Mouse (Mus musculus): ENCODE measurements around the gene Myo18b. TPM values are rescaled to one million over a fixed set of nuclear protein-coding genes. Genes with fewer than 3 reads are reported as not detected.

The Myo18b gene
- 1.6 and 2.5 TPM in 2 replicates for polyA plus RNA-seq (2012; rRNA removed)

DNA sequence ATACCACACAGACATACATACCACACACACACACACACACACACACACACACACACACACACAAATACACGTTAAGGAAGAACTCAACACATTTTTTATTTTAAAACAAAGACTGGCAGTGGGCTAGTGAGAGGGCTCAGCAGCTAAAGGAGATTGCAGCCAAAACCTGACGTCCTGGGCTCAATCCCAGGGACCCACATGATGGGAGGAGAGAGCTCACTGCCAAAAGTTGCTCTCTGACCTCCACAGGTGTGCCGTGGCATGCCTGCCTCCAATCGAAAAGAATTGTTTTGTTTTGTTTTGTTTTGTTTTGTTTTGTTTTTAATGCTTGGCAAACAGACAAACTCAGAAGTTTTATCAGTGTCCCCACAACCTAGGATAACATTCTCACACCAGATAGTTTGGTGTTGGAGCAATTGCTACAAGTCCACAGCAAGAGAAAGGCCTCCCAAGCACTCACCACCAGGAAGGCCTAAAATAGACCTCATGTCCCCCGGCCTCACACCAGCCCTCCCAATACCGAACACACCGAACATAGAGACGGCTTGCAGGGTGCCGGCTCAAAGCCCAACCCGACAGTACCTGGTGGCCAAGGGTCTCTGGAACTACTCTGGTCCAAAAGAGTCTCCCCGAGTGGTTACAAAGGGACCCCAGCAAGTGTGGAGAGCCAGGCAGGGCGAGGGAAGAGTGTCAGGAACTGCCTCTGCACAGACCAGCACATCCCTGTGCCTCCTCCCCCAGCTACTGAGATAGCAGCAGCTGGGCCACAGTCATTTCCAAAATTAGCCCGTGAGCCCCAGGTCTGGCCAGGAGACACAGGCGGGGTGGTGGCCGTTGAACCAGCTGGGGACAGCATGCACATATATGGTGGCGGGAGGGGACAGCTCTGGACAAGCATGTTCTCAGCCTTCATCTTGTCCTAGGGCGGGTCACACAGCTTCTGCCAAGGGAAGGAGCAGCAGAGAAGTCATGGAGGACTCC lies at the start of gene Myo18b:
Gene Myo18b, minus strand, starts transcription at position 689 of the 981 bp plus-strand sequence.

Other genes starting within 250 kb of the Myo18b start
- 6.9 and 10.4 TPM in 2 replicates for gene Grk3, start 119.4 kb upstream of the Myo18b start, polyA plus RNA-seq (2012; rRNA removed)
- not detected in 2 replicates for gene Crybb2, start 173.8 kb upstream of the Myo18b start, polyA plus RNA-seq (2012; rRNA removed)
- gene Crybb3, start 185.2 kb upstream of the Myo18b start, polyA plus RNA-seq (2012; rRNA removed), result 2.7 and 4.0 TPM in 2 replicates

Measured in central nervous system, embryonic 11.5 days (tissue).